Mouse (Mus musculus): ENCODE measurements around the gene Catsper2.

Gene Catsper2

GRCm38 (mm10) chr2:121413387-121414042, at the start of gene Catsper2, which contains the start of gene Pdia3:
Gene Catsper2, minus strand, starts transcription at chr2:121413792.
Gene Pdia3, plus strand, starts transcription at chr2:121413775.
- peak; percentile 96 for DNase-seq

GRCm38 (mm10) chr2:121460071-121460470, 46.5 kb upstream of the Catsper2 start:
- DNase-seq = no peak

- peak; percentile 90 for DNase-seq
Observed at GRCm38 (mm10) chr2:121456692-121457642, 43.4 kb upstream of the Catsper2 start, which contains the start of gene Serinc4. Gene Serinc4, minus strand, starts transcription at chr2:121456781.

GRCm38 (mm10) chr2:121455534-121455933, 41.9 kb upstream of the Catsper2 start:
- DNase-seq = no peak

GRCm38 (mm10) chr2:121453917-121454316, 40.3 kb upstream of the Catsper2 start:
- DNase-seq = no peak

- no peak for DNase-seq
Observed at GRCm38 (mm10) chr2:121452990-121453389, 39.4 kb upstream of the Catsper2 start, which contains the start of gene Hypk. Gene Hypk, plus strand, starts transcription at chr2:121453290.

- DNase-seq = no peak
Observed at GRCm38 (mm10) chr2:121452361-121452760, 38.8 kb upstream of the Catsper2 start.

GRCm38 (mm10) chr2:121450093-121450492, 36.5 kb upstream of the Catsper2 start:
- DNase-seq = no peak

- no peak for DNase-seq
Observed at GRCm38 (mm10) chr2:121449545-121450011, 36.0 kb upstream of the Catsper2 start.

- peak; percentile 99 for DNase-seq
Observed at GRCm38 (mm10) chr2:121448739-121449535, 35.3 kb upstream of the Catsper2 start, which contains the start of gene Serf2. Gene Serf2, plus strand, starts transcription at chr2:121449195.

- peak; percentile 66 for DNase-seq
Observed at GRCm38 (mm10) chr2:121448136-121448535, 34.5 kb upstream of the Catsper2 start.

GRCm38 (mm10) chr2:121447006-121447405, 33.4 kb upstream of the Catsper2 start:
- no peak for DNase-seq

- DNase-seq = no peak
Observed at GRCm38 (mm10) chr2:121446506-121446905, 32.9 kb upstream of the Catsper2 start.

- DNase-seq = no peak
Observed at GRCm38 (mm10) chr2:121445117-121445516, 31.5 kb upstream of the Catsper2 start.

- DNase-seq = no peak
Observed at GRCm38 (mm10) chr2:121444178-121444577, 30.6 kb upstream of the Catsper2 start, which contains the start of gene Ell3. Gene Ell3, minus strand, starts transcription at chr2:121444278.

- DNase-seq = no peak
Observed at GRCm38 (mm10) chr2:121443068-121443349, 29.4 kb upstream of the Catsper2 start.

GRCm38 (mm10) chr2:121442259-121443067, 28.9 kb upstream of the Catsper2 start:
- DNase-seq = peak; percentile 73

- DNase-seq = no peak
Observed at GRCm38 (mm10) chr2:121441800-121442199, 28.2 kb upstream of the Catsper2 start.

GRCm38 (mm10) chr2:121440834-121441605, 27.4 kb upstream of the Catsper2 start:
- no peak for DNase-seq

GRCm38 (mm10) chr2:121439746-121440145, 26.2 kb upstream of the Catsper2 start:
- DNase-seq = no peak

GRCm38 (mm10) chr2:121434854-121435253, 21.3 kb upstream of the Catsper2 start:
- DNase-seq = no peak

All from thymus, postnatal 4 days (tissue).